Mouse (Mus musculus) heart, embryonic 10.5 days (tissue): ENCODE results near the gene Tti1. TPM values are rescaled to one million over a fixed set of nuclear protein-coding genes. Genes with fewer than 3 reads are reported as not detected.
"Not testable (repeated sequence)": the region's sequence is repeated elsewhere in the genome, so short reads cannot be mapped to it uniquely, and the experiment has no call there.

ENCODE experiments used
- DNase-seq: peaks from one replicate; pipeline ENCODE4 v3.0.0-alpha.2; 2017; ENCODE audit warnings: low spot score
- H3K27ac ChIP-seq: fragments of 300-500 bp; sonication (generic); 2 replicates; pipeline ENCODE4 v1.5.1; 2016; ENCODE audit warnings: mild to moderate bottlenecking
- H3K27me3 ChIP-seq: fragments of 300-500 bp; sonication (generic); 2 replicates; pipeline ENCODE4 v1.6.1; 2016; ENCODE audit warnings: mild to moderate bottlenecking; ENCODE audit not compliant: poor library complexity, insufficient read depth, severe bottlenecking
- H3K36me3 ChIP-seq: fragments of 300-500 bp; sonication (generic); 2 replicates; pipeline ENCODE4 v1.6.1; 2016; ENCODE audit warnings: mild to moderate bottlenecking, moderate library complexity
- H3K4me1 ChIP-seq: fragments of 300-500 bp; sonication (generic); 2 replicates; pipeline ENCODE4 v1.6.1; 2016; ENCODE audit warnings: mild to moderate bottlenecking
- H3K4me3 ChIP-seq: fragments of 300-500 bp; sonication (generic); 2 replicates; pipeline ENCODE4 v1.5.1; 2016; ENCODE audit warnings: mild to moderate bottlenecking, moderate library complexity
- H3K9me3 ChIP-seq: fragments of 300-500 bp; sonication (generic); 2 replicates; pipeline ENCODE4 v1.6.1; 2016; ENCODE audit warnings: mild to moderate bottlenecking, moderate library complexity
- WGBS: fragments of 180-500 bp; shearing (Covaris S2); methylation state at CpG from one replicate; pipeline ENCODE4 v1.1.7; 2016; 5-methylcytosine and 5-hydroxymethylcytosine counted together
- polyA plus RNA-seq: library from polyadenylated mRNA; unstranded; fragments of >200 nt; fragmentation: Nextera tagmentation; extraction: Ambion mirVana; gene quantifications from 2 replicates; pipeline ENCODE4 v1.2.1, GENCODE M21; 2016

Gene Tti1
- polyA plus RNA-seq, 1 experiment from 2014 or later, result 30.5 TPM

- 92% methylated on average over 10 of the region's 10 CpGs for WGBS
- DNase-seq, result peak; percentile 58
- Histone ChIP-seq H3K27me3 (no peaks in the 10 kb centered on the region), H3K4me1 (no peaks in the 10 kb centered on the region; the same call in 1 of the 2 replicates), H3K4me3 (no peak overlapping the region), H3K9me3 (no peaks in the 10 kb centered on the region), H3K36me3 (peaks cover 80% of the 10 kb centered on the region), H3K27ac (no peak overlapping the region)
These were observed 30.3 kb upstream of the Tti1 start for GRCm38 (mm10) chr2:158058534-158058933.

- no peak overlapping the region for H3K4me3 ChIP-seq
- WGBS, result 95% methylated on average over 3 of the region's 3 CpGs
- peaks cover 4% of the 10 kb centered on the region; the same call in 1 of the 2 replicates for H3K4me1 ChIP-seq
- H3K36me3 ChIP-seq, result peaks cover 83% of the 10 kb centered on the region
- no peak overlapping the region for H3K27ac ChIP-seq
- DNase-seq, result peak; percentile 36
- no peaks in the 10 kb centered on the region for H3K27me3 ChIP-seq
- no peaks in the 10 kb centered on the region for H3K9me3 ChIP-seq
These were observed 28.8 kb upstream of the Tti1 start for GRCm38 (mm10) chr2:158057030-158057429.

DNA sequence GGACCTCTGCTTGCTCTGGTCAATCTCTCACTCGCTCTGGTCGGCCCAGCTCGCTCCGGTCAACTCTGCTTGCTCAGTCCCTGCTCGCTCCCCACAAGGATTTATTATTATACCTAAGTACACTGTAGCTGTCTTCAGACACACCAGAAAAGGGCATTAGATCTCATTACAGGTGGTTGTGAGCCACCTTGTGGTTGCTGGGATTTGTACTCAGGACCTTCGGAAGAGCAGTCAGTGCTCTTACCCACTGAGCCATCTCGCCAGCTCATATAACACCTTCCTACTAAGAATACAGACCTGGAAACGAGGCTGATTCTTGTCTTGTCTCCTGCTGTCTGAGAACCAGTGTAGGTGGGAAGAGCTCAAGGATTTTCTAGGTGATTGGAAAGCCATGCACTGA, 27.1 kb upstream of the Tti1 start:
- H3K4me1 ChIP-seq, H3K9me3 ChIP-seq, DNase-seq, H3K27me3 ChIP-seq, H3K27ac ChIP-seq, H3K4me3 ChIP-seq: not testable (repeated sequence)
- peaks cover 77% of the 10 kb centered on the region for H3K36me3 ChIP-seq
- WGBS, result 86% methylated on average over 8 of the region's 8 CpGs

DNA sequence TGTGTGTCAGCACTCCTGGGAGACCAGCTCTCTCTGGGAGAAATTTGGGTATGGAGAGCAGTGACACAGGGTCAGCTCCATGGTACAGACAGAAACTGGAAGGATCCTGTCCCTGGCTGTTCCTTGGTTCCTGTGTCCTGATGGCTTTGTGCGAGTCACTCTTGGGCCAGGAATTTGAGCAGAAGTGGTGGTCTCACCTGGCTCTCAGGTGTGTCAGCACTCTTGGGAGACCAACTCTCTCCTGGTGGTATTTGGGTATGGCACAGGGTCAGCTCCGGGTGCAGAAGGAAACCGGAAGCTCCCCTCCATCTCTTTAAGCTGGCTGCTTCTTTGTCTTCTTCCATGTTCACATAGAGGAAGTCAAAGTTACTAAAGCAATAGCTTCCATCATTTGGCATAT, 26.4 kb upstream of the Tti1 start:
- Histone ChIP-seq H3K27me3 (no peaks in the 10 kb centered on the region), H3K9me3 (no peaks in the 10 kb centered on the region), H3K4me3 (no peak overlapping the region), H3K4me1 (peaks cover 6% of the 10 kb centered on the region; the same call in 1 of the 2 replicates), H3K27ac (no peak overlapping the region), H3K36me3 (peaks cover 76% of the 10 kb centered on the region)
- DNase-seq, result peak; percentile 58
- 85% methylated on average over 3 of the region's 3 CpGs for WGBS

DNA sequence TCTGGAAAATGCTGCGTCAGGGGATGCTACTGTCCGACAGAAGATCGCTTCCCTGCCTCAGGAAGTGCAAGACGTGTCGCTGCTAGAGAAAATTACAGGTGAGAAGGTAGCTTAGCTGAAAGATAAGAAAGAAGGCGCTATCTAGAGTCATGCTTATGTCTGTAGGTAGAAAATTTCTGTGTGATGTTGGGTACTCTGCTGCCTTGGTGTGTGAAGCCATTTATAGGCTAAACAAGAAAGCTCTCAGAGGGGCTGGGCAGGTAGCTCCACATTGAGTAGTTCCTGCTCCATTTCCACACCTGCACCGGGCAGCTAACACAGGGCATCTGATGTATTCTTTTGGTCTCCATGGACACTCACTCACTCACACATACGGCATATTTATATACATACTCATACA, 21.9 kb upstream of the Tti1 start:
- Histone ChIP-seq H3K27ac (no peak overlapping the region), H3K9me3 (no peaks in the 10 kb centered on the region), H3K4me3 (no peak overlapping the region), H3K27me3 (no peaks in the 10 kb centered on the region), H3K36me3 (peaks cover 65% of the 10 kb centered on the region), H3K4me1 (peaks cover 6% of the 10 kb centered on the region; the same call in 1 of the 2 replicates)
- 94% methylated on average over 8 of the region's 8 CpGs for WGBS
- no peak for DNase-seq

DNA sequence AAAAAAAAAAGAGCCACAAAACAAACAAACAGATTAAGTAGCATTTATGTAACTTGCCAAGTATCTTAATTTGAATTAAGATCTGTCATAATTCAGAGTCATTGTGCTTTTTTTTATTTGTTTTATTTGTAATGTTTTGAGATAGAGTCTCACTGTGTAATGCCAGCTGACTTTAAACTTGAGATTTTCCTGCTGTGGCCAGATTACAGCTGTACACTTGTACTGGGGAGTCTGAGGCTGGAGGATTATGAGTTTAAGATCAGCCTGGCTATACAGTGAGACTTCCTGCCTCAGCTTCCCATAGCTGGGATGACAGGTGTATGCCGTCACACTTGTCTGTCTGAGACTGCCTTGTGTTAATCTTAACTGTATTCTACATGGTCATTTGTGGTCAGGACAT, 20.5 kb upstream of the Tti1 start:
- no peak overlapping the region for H3K4me3 ChIP-seq
- 98% methylated on average over 1 of the region's 1 CpGs for WGBS
- peaks cover 70% of the 10 kb centered on the region for H3K36me3 ChIP-seq
- no peaks in the 10 kb centered on the region for H3K9me3 ChIP-seq
- H3K4me1 ChIP-seq, result peaks cover 6% of the 10 kb centered on the region; the same call in 1 of the 2 replicates
- DNase-seq, result no peak
- no peak overlapping the region for H3K27ac ChIP-seq
- H3K27me3 ChIP-seq, result no peaks in the 10 kb centered on the region

- peaks cover 6% of the 10 kb centered on the region; the same call in 1 of the 2 replicates for H3K4me1 ChIP-seq
- H3K27ac ChIP-seq, result no peak overlapping the region
- H3K36me3 ChIP-seq, result peaks cover 78% of the 10 kb centered on the region
- no peak overlapping the region for H3K4me3 ChIP-seq
- H3K9me3 ChIP-seq, result no peaks in the 10 kb centered on the region
- WGBS, result 60% methylated on average over 3 of the region's 3 CpGs
- DNase-seq, result peak; percentile 80
- no peaks in the 10 kb centered on the region for H3K27me3 ChIP-seq
These were observed 19.7 kb upstream of the Tti1 start for GRCm38 (mm10) chr2:158047903-158048302.

- Histone ChIP-seq H3K4me3 (no peak overlapping the region), H3K4me1 (no peaks in the 10 kb centered on the region), H3K27ac (no peak overlapping the region), H3K9me3 (no peaks in the 10 kb centered on the region), H3K27me3 (no peaks in the 10 kb centered on the region), H3K36me3 (peaks cover 69% of the 10 kb centered on the region)
- no peak for DNase-seq
- 81% methylated on average over 4 of the region's 4 CpGs for WGBS
These were observed 18.0 kb upstream of the Tti1 start for GRCm38 (mm10) chr2:158046186-158046585.

DNA sequence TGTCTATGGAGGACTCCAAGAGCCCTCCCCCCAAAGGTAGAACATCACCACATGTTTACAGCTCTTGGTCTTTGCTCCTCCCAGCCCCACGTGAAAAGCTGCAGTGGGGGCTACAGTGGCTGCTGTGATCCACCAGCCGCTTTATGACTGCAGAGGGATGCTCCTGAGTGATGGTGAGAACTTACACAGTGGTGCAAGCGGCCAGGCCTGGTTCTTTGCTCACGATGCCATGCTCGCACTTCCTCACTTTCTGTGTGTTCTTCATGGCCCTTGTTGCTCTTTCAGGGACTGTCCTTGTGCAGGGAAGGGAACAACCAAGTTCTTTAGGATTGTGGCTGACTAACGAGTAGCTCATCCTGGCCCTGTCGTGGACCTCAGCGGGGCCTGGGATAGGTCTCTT, 15.3 kb upstream of the Tti1 start:
- Histone ChIP-seq H3K4me3 (no peak overlapping the region), H3K9me3 (no peaks in the 10 kb centered on the region)

GRCm38 (mm10) chr2:158040396-158040795, 12.2 kb upstream of the Tti1 start:
- Histone ChIP-seq H3K27ac (no peak overlapping the region), H3K4me1 (peaks cover 16% of the 10 kb centered on the region; the same call in 1 of the 2 replicates), H3K9me3 (no peaks in the 10 kb centered on the region), H3K36me3 (peaks cover 54% of the 10 kb centered on the region), H3K4me3 (no peak overlapping the region), H3K27me3 (no peaks in the 10 kb centered on the region)
- peak; percentile 69 for DNase-seq
- WGBS, result 81% methylated on average over 2 of the region's 2 CpGs

More for the DNA sequence above, 15.3 kb upstream of the Tti1 start:
- WGBS, result 89% methylated on average over 8 of the region's 8 CpGs
- Histone ChIP-seq H3K36me3 (peaks cover 60% of the 10 kb centered on the region), H3K27ac (no peak overlapping the region), H3K27me3 (no peaks in the 10 kb centered on the region), H3K4me1 (no peaks in the 10 kb centered on the region)
- peak; percentile 65 for DNase-seq

GRCm38 (mm10) chr2:158039662-158040061, 11.4 kb upstream of the Tti1 start:
- peaks cover 46% of the 10 kb centered on the region for H3K36me3 ChIP-seq
- no peak overlapping the region for H3K4me3 ChIP-seq

GRCm38 (mm10) chr2:158037571-158037970, 9.3 kb upstream of the Tti1 start:
- Histone ChIP-seq H3K27me3 (no peaks in the 10 kb centered on the region), H3K4me3 (no peak overlapping the region), H3K9me3 (no peaks in the 10 kb centered on the region), H3K27ac (no peak overlapping the region), H3K36me3 (peaks cover 27% of the 10 kb centered on the region), H3K4me1 (peaks cover 17% of the 10 kb centered on the region; the same call in 1 of the 2 replicates)
- no peak for DNase-seq
- 91% methylated on average over 1 of the region's 1 CpGs for WGBS

More at GRCm38 (mm10) chr2:158039662-158040061, 11.4 kb upstream of the Tti1 start:
- no peaks in the 10 kb centered on the region for H3K9me3 ChIP-seq
- H3K27me3 ChIP-seq, result no peaks in the 10 kb centered on the region
- 83% methylated on average over 1 of the region's 1 CpGs for WGBS
- H3K4me1 ChIP-seq, result peaks cover 17% of the 10 kb centered on the region; the same call in 1 of the 2 replicates
- H3K27ac ChIP-seq, result no peak overlapping the region
- no peak for DNase-seq

DNA sequence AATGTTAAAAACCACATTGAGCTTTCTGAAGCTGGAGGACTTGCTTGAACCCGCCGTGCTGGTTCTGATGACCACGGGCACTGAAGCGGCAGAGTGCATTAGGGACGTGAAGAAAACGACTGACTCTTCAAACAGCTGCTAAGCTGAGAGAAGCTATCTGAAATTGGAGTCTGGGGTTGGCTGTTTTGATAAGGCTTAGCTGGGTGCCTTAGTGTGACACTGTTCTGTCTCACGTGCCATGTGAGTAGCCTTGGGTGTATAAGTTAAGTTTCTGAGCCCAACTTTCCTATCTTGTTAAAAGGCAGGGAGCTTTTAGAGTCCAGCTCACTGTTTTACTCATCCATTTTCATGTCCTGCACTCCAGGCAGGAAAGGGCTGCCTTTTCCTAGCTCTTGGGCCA, 8.7 kb upstream of the Tti1 start:
- H3K9me3 ChIP-seq, result no peaks in the 10 kb centered on the region
- no peak overlapping the region for H3K4me3 ChIP-seq
- 33% methylated on average over 7 of the region's 7 CpGs for WGBS
- no peak for DNase-seq
- peaks cover 17% of the 10 kb centered on the region; the same call in 1 of the 2 replicates for H3K4me1 ChIP-seq
- H3K27ac ChIP-seq, result no peak overlapping the region
- H3K27me3 ChIP-seq, result no peaks in the 10 kb centered on the region
- H3K36me3 ChIP-seq, result peaks cover 27% of the 10 kb centered on the region

DNA sequence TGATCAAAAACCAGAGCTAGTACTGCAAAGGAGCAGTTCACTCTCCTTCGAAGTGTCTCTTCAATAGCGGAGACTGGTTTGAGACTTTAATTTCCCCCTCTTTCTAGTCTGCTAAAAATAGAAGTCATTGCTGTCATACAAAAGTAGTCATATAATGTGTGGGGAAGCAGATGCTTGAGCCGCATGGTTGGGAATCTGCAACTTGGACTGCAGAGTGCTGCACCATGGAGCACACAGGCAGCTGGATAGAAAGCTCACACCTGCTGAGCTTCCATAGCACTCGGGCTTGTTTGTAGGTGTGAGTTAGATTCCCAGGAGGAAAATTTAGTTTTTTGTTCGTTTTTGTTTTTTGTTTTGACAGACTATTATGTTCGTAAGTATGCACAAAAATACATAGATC, 8.2 kb upstream of the Tti1 start:
- no peaks in the 10 kb centered on the region for H3K9me3 ChIP-seq
- H3K36me3 ChIP-seq, result peaks cover 24% of the 10 kb centered on the region
- peaks cover 19% of the 10 kb centered on the region for H3K4me1 ChIP-seq
- 64% methylated on average over 6 of the region's 6 CpGs for WGBS
- DNase-seq, result no peak
- H3K27ac ChIP-seq, result no peak overlapping the region
- no peak overlapping the region for H3K4me3 ChIP-seq
- no peaks in the 10 kb centered on the region for H3K27me3 ChIP-seq
